Mouse (Mus musculus): ENCODE data around the gene Rtkn2.

DNA sequence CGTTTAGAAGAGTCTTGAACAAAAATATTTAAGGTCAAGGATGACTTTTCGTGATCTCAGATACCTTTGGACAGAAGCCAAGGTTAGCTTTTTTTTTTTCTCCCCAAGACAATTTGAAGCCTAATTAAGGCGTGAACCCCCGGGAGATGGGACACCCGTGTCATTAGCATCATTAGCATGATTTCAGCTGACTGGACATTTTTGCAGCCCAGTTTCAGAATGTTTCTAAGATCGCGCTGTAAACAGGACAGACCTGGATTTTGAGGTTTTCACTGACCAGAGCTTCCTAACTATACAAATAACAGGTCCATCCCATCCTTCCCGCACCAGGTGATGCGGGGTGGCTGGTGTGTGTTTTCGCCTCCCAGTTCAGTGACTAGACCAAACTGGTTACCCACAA is 19.8 kb downstream of the Rtkn2 start:
- TF ChIP-seq CTCF (IDR thresholded peaks at IDR 0.05; ENCODE audit: control insufficient read depth, insufficient read depth, low read length) (no peak), POLR2A (IDR thresholded peaks at IDR 0.05; ENCODE audit: borderline replicate concordance, control insufficient read depth, low read depth, low read length) (no peak)
